Mouse (Mus musculus): ENCODE data around the gene Psg28.
"Not testable (repeated sequence)": the region's sequence is repeated elsewhere in the genome, so short reads cannot be mapped to it uniquely, and the experiment has no call there.

Gene Psg28

DNA sequence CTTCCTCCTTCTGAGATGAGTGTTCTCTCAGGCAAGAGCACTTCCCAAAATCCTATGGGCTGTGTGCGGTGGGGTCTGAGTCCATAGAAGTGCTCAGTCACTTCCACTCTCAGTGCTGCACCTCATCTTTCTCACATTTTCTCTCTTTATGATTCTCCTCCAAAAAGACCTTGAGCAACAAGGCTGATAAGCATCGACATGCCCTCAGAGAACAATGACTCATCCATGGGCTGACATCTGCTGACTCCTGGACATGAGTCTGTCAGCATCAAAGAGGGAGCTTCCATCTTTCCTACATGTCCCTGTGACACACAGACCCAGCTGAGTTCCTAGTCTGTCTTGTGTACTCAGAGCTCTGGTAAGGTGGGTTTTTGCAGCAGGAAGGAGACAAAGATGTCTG lies at the start of gene Psg28:
TSS of gene Psg28 (minus strand) at position 101 of the 400 bp plus-strand sequence.
- DNase-seq (ENCODE audit: extremely low read depth, insufficient read length, low spot score), result not testable (repeated sequence)

DNA sequence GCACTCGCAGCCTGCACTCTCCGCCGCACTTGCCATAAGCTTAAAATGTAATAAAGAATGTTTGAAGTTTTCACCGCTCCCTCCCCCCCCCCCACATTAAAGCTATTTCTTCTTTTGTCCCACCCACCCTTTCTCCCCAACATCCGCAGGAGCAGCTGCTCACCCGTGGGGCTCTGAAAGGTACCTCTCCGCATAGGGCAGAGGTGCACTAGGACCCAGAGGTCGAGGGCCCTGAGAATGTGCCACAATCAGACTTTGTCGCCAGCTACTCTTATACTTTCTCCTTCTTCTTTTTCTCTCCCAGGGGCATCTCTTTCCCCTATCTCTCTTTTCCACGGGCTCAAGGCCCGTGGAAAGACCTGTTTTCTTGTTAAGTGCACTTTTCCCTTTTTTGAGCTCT lies 28.4 kb downstream of the Psg28 start:
- DNase-seq (ENCODE audit: extremely low read depth, insufficient read length, low spot score), result no peak

DNA sequence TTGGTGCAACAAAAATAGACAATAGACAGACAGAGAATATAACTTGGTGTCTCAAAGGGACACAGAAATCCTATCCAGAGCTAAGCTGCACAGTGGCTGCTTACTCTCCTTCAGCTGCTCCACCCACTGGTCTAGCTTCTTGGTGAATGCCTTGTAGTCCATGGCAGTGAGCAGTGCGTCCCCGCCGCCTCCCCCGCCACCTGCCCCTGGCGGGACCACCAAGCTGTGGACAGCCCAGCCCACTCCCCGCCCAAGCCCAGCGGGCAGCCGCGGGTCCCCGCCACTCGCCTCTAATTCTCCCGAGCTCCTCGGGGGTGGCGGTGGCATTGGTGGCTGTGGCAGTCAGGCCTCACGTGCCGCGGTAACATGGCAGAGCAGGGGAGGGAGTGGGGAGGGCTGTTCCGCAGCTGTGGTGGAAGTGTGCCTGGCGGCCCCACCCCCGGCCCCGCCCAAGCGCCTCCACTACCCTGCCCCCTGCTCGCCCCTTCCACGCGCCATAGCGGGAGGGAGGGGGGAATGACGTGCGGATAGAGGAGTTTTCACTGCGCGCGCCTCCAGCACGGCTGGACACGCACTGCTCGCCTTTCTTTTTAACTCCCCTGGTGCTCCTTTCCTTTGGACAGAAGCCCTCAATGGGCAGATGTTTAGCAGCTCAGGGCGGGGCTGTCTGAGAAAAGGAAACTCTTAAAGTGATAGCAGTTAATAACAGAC lies 29.2 kb downstream of the Psg28 start:
- no peak for DNase-seq (ENCODE audit: extremely low read depth, insufficient read length, low spot score)

DNA sequence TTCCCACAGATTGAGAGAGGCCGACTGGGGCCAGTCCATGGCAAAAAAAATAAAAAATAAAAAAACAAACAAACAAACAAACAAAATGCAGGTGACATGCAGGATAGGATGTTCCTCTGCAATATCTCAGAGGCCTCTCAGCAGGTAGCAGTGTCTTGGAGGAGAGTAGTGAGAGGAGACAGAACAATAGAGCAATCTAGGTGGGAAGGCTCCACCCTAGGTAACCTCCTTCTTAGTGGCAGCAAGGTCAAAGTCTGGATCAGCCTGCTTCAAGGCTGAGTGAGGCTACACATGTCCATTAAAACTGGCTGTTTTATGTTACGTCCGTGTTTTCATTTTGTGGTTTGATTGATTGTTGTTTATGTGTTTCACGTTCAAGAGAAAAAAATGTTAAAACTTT lies 40.4 kb downstream of the Psg28 start:
- DNase-seq (ENCODE audit: extremely low read depth, insufficient read length, low spot score), result not testable (repeated sequence)

DNA sequence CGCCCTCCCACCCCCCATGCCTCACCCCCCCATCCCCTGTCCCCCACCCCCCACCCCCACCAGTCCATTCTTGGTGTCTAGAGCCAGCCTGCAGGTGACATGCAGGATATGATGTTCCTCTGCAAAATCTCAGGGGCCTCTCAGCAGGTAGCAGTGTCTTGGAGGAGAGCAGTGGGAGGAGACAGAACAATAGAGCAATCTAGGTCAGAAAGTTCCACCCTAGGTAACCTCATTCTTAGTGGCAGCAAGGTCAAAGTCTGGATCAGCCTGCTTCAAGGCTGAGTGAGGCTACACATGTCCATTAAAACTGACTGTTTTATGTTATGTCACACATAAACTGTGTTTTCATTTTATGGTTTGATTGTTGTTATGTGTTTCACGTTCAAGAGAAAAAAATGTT lies 53.5 kb downstream of the Psg28 start:
- DNase-seq (ENCODE audit: extremely low read depth, insufficient read length, low spot score), result no peak
